Mouse (Mus musculus) spleen, adult 2 months (tissue): ENCODE data around the gene Myocd.

Source experiments
- CTCF ChIP-seq: fragments of 200-500 bp; IDR thresholded peaks from 2 replicates; pipeline ENCODE4 v1.5.1; 2011; ENCODE audit warnings: mild to moderate bottlenecking, inconsistent platforms; ENCODE audit not compliant: insufficient read depth, insufficient read length, insufficient replicate concordance; ENCODE audit errors: extremely low read depth
- POLR2A ChIP-seq: fragments of 200-500 bp; IDR thresholded peaks from 2 replicates; pipeline ENCODE4 v1.6.1; 2011; ENCODE audit warnings: low read depth, low read length, inconsistent platforms

DNA sequence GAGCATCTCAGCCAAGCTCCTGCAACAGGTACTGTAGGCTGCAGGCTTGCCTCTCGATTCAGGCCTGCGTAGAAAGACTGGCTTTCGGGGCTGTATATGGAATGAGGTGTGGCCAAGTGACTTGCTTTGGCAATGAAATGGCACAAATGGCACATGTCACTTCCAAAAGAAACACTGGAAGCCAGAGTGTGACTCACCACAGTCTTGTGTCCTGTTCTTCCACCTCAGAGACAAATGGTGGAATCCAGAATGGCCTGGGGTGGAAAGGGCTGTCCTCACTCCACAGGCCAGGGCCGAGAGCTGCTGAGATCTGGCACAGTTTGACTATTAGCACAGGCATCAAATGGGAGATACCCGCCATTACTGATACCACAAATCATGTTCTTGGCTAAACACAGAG is 116.8 kb downstream of the Myocd start:
- TF ChIP-seq CTCF (no peak), POLR2A (no peak)
